Mouse (Mus musculus) lung, postnatal 0 days (tissue): ENCODE results near the gene R3hdml. TPM values are rescaled to one million over a fixed set of nuclear protein-coding genes. Genes with fewer than 3 reads are reported as not detected.
A peak's percentile ranks its signal among the peaks of the same experiment; 100 is the strongest.

ENCODE experiments used
- ATAC-seq: fragments of 200-750 bp; cut with Nextera tagmentation; 2 replicates; pipeline ENCODE4 v1.8.0; 2017; ENCODE audit warnings: moderate library complexity
- DNase-seq: peaks from one replicate; pipeline ENCODE4 v3.0.0-alpha.2; 2016; ENCODE audit warnings: low spot score
- H3K27ac ChIP-seq: fragments of 300-500 bp; sonication (generic); 2 replicates; pipeline ENCODE4 v1.5.1; 2014; ENCODE audit warnings: antibody characterized with exemption, mild to moderate bottlenecking, low read length, mixed read lengths
- H3K27me3 ChIP-seq: fragments of 300-500 bp; sonication (generic); replicated peaks from 2 replicates; pipeline ENCODE4 v1.6.1; 2014; ENCODE audit warnings: low read length, mixed read lengths; ENCODE audit not compliant: insufficient read depth
- H3K36me3 ChIP-seq: fragments of 300-500 bp; sonication (generic); 2 replicates; pipeline ENCODE4 v1.6.1; 2014; ENCODE audit warnings: low read length, mixed read lengths; ENCODE audit not compliant: insufficient read depth
- H3K4me1 ChIP-seq: fragments of 300-500 bp; sonication (generic); 2 replicates; pipeline ENCODE4 v1.6.1; 2014; ENCODE audit warnings: antibody characterized with exemption, low read depth, low read length, mixed read lengths; ENCODE audit not compliant: insufficient read depth
- H3K4me2 ChIP-seq: fragments of 300-500 bp; sonication (generic); replicated peaks from 2 replicates; pipeline ENCODE4 v1.6.1; 2014; ENCODE audit warnings: low read depth, mild to moderate bottlenecking, low read length, moderate library complexity, mixed read lengths
- H3K4me3 ChIP-seq: fragments of 300-500 bp; sonication (generic); 2 replicates; pipeline ENCODE4 v1.5.1; 2014; ENCODE audit warnings: low read depth, low read length
- H3K9ac ChIP-seq: fragments of 300-500 bp; sonication (generic); replicated peaks from 2 replicates; pipeline ENCODE4 v1.6.1; 2014; ENCODE audit warnings: low read depth, mild to moderate bottlenecking
- H3K9me3 ChIP-seq: fragments of 300-500 bp; sonication (generic); 2 replicates; pipeline ENCODE4 v1.6.1; 2016; ENCODE audit warnings: low read length, mixed read lengths
- CTCF ChIP-seq: IDR thresholded peaks from 2 replicates; pipeline ENCODE4 v1.5.1; 2016; ENCODE audit warnings: antibody characterized with exemption, mild to moderate bottlenecking
- EP300 ChIP-seq: IDR thresholded peaks from 2 replicates; pipeline ENCODE4 v1.6.1; 2016; ENCODE audit warnings: antibody characterized with exemption, mild to moderate bottlenecking, control low read depth
- WGBS: fragments of 180-500 bp; shearing (Covaris S2); extraction: QIAGEN DNeasy Blood & Tissue Kit; methylation state at CpG from one replicate; pipeline ENCODE4 v1.1.7; 2014; 5-methylcytosine and 5-hydroxymethylcytosine counted together
- polyA plus RNA-seq: library from polyadenylated mRNA; unstranded; fragments of >200 nt; fragmentation: Nextera tagmentation; extraction: Ambion mirVana; gene quantifications from 2 replicates; pipeline ENCODE4 v1.2.1, GENCODE M21; 2015

Gene R3hdml
- polyA plus RNA-seq, 1 experiment from 2014 or later, result 0.18 TPM

DNA sequence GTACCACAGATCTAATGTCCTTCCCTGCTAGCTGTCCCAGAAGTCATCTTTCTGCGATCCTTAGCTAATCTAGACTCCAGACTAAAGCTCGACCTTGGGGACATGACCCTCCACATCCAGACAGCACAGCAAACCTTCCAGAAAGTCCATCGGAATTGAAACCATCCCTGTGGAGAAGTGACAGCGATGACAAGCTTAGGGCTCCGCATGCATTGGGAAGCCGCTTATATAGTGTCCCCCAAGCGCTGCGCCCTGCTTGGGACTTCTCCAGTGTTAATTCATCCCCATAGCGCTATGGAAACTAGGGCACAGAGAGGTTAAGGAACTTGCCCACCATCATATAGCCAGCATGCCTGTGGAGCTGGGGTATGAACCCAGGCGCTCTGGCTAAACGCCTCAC, 29.3 kb upstream of the R3hdml start:
- DNase-seq (no peak), ATAC-seq (no peak)
- Histone ChIP-seq H3K36me3 (0 out of 2 replicates have a peak, but pooled peaks cover 4% of the 10 kb centered on the region), H3K4me2 (no peak overlapping the region), H3K9ac (no peak overlapping the region), H3K27ac (no peak overlapping the region), H3K4me3 (no peak overlapping the region), H3K4me1 (no peaks in the 10 kb centered on the region; the same call in 1 of the 2 replicates), H3K27me3 (0 out of 2 replicates have a peak, but pooled peaks cover 2% of the 10 kb centered on the region), H3K9me3 (no peaks in the 10 kb centered on the region)
- WGBS, result 72% methylated on average over 11 of the region's 11 CpGs
- no peak for TF ChIP-seq CTCF
- TF ChIP-seq EP300, result no peak

- 0 out of 2 replicates have a peak, but pooled peaks cover 4% of the 10 kb centered on the region for H3K36me3 ChIP-seq
- 45% methylated on average over 10 of the region's 10 CpGs for WGBS
- no peak for ATAC-seq
- H3K4me3 ChIP-seq, result no peak overlapping the region
- no peak overlapping the region for H3K9ac ChIP-seq
- no peak for DNase-seq
- H3K9me3 ChIP-seq, result no peaks in the 10 kb centered on the region
- TF ChIP-seq EP300 (no peak), CTCF (no peak)
- no peak overlapping the region for H3K27ac ChIP-seq
- no peak overlapping the region for H3K4me2 ChIP-seq
- H3K27me3 ChIP-seq, result no peaks in the 10 kb centered on the region
- no peaks in the 10 kb centered on the region; the same call in 1 of the 2 replicates for H3K4me1 ChIP-seq
Observed at GRCm38 (mm10) chr2:163463251-163463769, 28.8 kb upstream of the R3hdml start.

- H3K36me3 ChIP-seq, result peaks cover 7% of the 10 kb centered on the region; the same call in 1 of the 2 replicates
- H3K4me2 ChIP-seq, result no peak overlapping the region
- WGBS, result 64% methylated on average over 4 of the region's 4 CpGs
- no peaks in the 10 kb centered on the region for H3K9me3 ChIP-seq
- H3K27ac ChIP-seq, result no peak overlapping the region
- H3K27me3 ChIP-seq, result no peaks in the 10 kb centered on the region
- no peak overlapping the region for H3K9ac ChIP-seq
- H3K4me1 ChIP-seq, result no peaks in the 10 kb centered on the region
- DNase-seq (peak; percentile 28), ATAC-seq (peak; percentile 36)
- H3K4me3 ChIP-seq, result no peak overlapping the region
- TF ChIP-seq EP300, result no peak
- TF ChIP-seq CTCF, result no peak
Observed at GRCm38 (mm10) chr2:163463998-163464397, 28.1 kb upstream of the R3hdml start.

GRCm38 (mm10) chr2:163464562-163464961, 27.6 kb upstream of the R3hdml start:
- no peak overlapping the region for H3K27ac ChIP-seq
- H3K36me3 ChIP-seq, result peaks cover 10% of the 10 kb centered on the region; the same call in 1 of the 2 replicates
- TF ChIP-seq EP300 (no peak), CTCF (no peak)
- DNase-seq (peak; percentile 38), ATAC-seq (peak; percentile 30)
- H3K4me1 ChIP-seq, result no peaks in the 10 kb centered on the region
- no peaks in the 10 kb centered on the region for H3K27me3 ChIP-seq
- no peak overlapping the region for H3K4me2 ChIP-seq
- no peak overlapping the region for H3K9ac ChIP-seq
- H3K9me3 ChIP-seq, result no peaks in the 10 kb centered on the region
- no peak overlapping the region for H3K4me3 ChIP-seq
- WGBS, result 50% methylated on average over 6 of the region's 6 CpGs

GRCm38 (mm10) chr2:163466771-163467170, 25.3 kb upstream of the R3hdml start:
- Histone ChIP-seq H3K27me3 (no peaks in the 10 kb centered on the region), H3K36me3 (peaks cover 10% of the 10 kb centered on the region; the same call in 1 of the 2 replicates), H3K27ac (no peak overlapping the region), H3K4me3 (no peak overlapping the region), H3K9me3 (no peaks in the 10 kb centered on the region), H3K4me2 (no peak overlapping the region), H3K9ac (no peak overlapping the region), H3K4me1 (0 out of 2 replicates have a peak, but pooled peaks cover 3% of the 10 kb centered on the region)
- TF ChIP-seq EP300 (peak; percentile 79), CTCF (no peak)
- 24% methylated on average over 8 of the region's 8 CpGs for WGBS
- ATAC-seq (peak; percentile 89), DNase-seq (peak; percentile 85)

DNA sequence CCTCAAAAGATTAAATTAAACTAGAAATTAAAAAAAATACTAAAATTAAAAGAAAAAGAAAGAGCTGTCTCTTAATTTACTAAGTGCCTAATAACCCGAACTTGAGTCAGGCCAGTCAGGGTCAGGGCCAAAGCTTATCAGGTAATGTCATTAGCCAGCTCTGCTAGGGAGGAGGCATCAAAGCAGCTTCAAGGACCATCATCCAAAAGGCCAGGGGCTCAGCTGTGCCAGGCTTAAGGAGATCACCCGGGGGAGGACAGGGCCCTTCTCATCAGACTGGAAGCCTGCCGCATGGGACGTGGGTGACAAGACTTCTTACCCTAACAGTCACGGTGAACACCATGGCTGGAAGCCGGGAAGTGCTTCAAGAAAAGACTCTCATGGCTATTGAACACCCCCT, 24.5 kb upstream of the R3hdml start:
- WGBS, result 86% methylated on average over 6 of the region's 6 CpGs
- DNase-seq (no peak), ATAC-seq (no peak)
- no peak overlapping the region for H3K9ac ChIP-seq
- H3K4me2 ChIP-seq, result no peak overlapping the region
- H3K27ac ChIP-seq, result no peak overlapping the region
- H3K9me3 ChIP-seq, result no peaks in the 10 kb centered on the region
- no peak overlapping the region for H3K4me3 ChIP-seq
- TF ChIP-seq EP300, result no peak
- TF ChIP-seq CTCF, result no peak
- 0 out of 2 replicates have a peak, but pooled peaks cover 3% of the 10 kb centered on the region for H3K4me1 ChIP-seq
- no peaks in the 10 kb centered on the region for H3K27me3 ChIP-seq
- peaks cover 10% of the 10 kb centered on the region; the same call in 1 of the 2 replicates for H3K36me3 ChIP-seq
